Mouse (Mus musculus) olfactory bulb, adult 2 months (tissue): ENCODE measurements around the gene Ripk3.

ENCODE experiments used
- CTCF ChIP-seq: fragments of 200-500 bp; IDR thresholded peaks from 2 replicates; pipeline ENCODE4 v1.5.1; 2012; ENCODE audit warnings: low read depth, mild to moderate bottlenecking, low read length, moderate library complexity; ENCODE audit not compliant: insufficient read depth
- POLR2A ChIP-seq: fragments of 200-500 bp; IDR thresholded peaks from 2 replicates; pipeline ENCODE4 v1.6.1; 2012; ENCODE audit warnings: mild to moderate bottlenecking, low read depth, low read length, moderate library complexity; ENCODE audit not compliant: insufficient read depth

DNA sequence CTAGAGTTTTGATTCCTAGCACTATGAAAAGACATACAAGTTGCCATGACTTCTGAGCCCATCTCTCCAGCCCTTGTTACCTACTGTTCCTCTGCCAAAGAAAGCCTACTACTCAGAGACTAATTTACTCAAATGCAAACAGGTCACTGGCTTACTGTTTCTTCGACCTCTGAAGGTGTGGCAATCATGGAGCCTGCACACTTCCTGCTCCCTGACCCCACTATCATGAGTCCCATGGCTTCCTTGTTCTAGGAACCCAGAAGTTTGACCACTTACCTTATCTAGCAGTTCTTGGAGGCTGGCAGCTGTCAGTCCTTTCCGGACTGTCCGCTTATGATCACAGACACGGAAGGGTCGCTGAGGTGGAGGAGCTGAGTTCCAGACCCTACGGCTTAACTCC, 31.1 kb downstream of the Ripk3 start:
- TF ChIP-seq POLR2A: no peak
- no peak for TF ChIP-seq CTCF
